Mouse (Mus musculus) heart, postnatal 0 days (tissue): ENCODE results near the gene Podxl.
"Not testable (repeated sequence)": the region's sequence is repeated elsewhere in the genome, so short reads cannot be mapped to it uniquely, and the experiment has no call there.

Experiments
- CTCF ChIP-seq: IDR thresholded peaks from 2 replicates; pipeline ENCODE4 v1.5.1; 2016; ENCODE audit warnings: antibody characterized with exemption, control low read depth, low read depth
- EP300 ChIP-seq: IDR thresholded peaks from 2 replicates; pipeline ENCODE4 v1.6.1; 2016; ENCODE audit warnings: antibody characterized with exemption, low read depth

DNA sequence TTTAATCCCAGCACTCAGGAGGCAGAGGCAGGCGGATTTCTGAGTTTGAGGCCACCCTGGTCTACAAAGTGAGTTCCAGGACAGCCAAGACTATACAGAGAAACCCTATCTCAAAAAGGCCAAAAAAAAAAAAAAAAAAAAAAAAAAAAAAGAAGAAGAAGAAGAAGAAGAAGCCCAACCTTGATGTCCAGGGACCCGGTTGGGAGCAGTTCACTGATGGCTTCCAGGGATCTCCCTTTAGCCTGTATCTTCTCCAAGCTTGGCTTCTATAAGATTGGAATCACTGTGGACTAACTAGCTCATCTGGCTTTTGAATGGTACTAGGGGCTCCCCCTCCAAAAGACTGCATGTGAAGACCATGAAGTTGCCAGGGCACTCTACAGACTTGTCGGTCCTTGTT lies 1.8 kb downstream of the Podxl start:
- not testable (repeated sequence) for TF ChIP-seq CTCF, EP300
